Mouse (Mus musculus) intestine, embryonic 15.5 days (tissue): ENCODE results near the gene Slc4a1. TPM values are rescaled to one million over a fixed set of nuclear protein-coding genes. Genes with fewer than 3 reads are reported as not detected.

Experiments used
- ATAC-seq: fragments of 200-750 bp; cut with Nextera tagmentation; 2 replicates; pipeline ENCODE4 v1.8.0; 2017; ENCODE audit warnings: moderate TSS enrichment, moderate library complexity
- H3K27ac ChIP-seq: fragments of 300-500 bp; sonication (generic); 2 replicates; pipeline ENCODE4 v1.5.1; 2015; ENCODE audit warnings: mild to moderate bottlenecking, inconsistent platforms
- H3K27me3 ChIP-seq: fragments of 300-500 bp; sonication (generic); replicated peaks from 2 replicates; pipeline ENCODE4 v1.6.1; 2015; ENCODE audit warnings: inconsistent platforms
- H3K36me3 ChIP-seq: fragments of 300-500 bp; sonication (generic); 2 replicates; pipeline ENCODE4 v1.6.1; 2015; ENCODE audit warnings: inconsistent platforms
- H3K4me1 ChIP-seq: fragments of 300-500 bp; sonication (generic); replicated peaks from 2 replicates; pipeline ENCODE4 v1.6.1; 2015; ENCODE audit warnings: inconsistent platforms
- H3K4me2 ChIP-seq: fragments of 300-500 bp; sonication (generic); replicated peaks from 2 replicates; pipeline ENCODE4 v1.6.1; 2015; ENCODE audit warnings: mild to moderate bottlenecking, inconsistent platforms
- H3K4me3 ChIP-seq: fragments of 300-500 bp; sonication (generic); replicated peaks from 2 replicates; pipeline ENCODE4 v1.5.1; 2015; ENCODE audit warnings: inconsistent platforms
- H3K9ac ChIP-seq: fragments of 300-500 bp; sonication (generic); 2 replicates; pipeline ENCODE4 v1.6.1; 2015; ENCODE audit warnings: inconsistent platforms
- H3K9me3 ChIP-seq: fragments of 300-500 bp; sonication (generic); 2 replicates; pipeline ENCODE4 v1.6.1; 2016; ENCODE audit warnings: inconsistent platforms
- WGBS: fragments of 180-500 bp; shearing (Covaris S2); methylation state at CpG from one replicate; pipeline ENCODE4 v1.1.7; 2015; 5-methylcytosine and 5-hydroxymethylcytosine counted together
- polyA plus RNA-seq: library from polyadenylated mRNA; unstranded; fragments of >200 nt; fragmentation: Nextera tagmentation; extraction: Ambion mirVana; gene quantifications from 2 replicates; pipeline ENCODE4 v1.2.1, GENCODE M21; 2015

Gene Slc4a1
- polyA plus RNA-seq, 1 experiment from 2014 or later, result 15.2 TPM

- Histone ChIP-seq H3K9ac (no peak overlapping the region), H3K9me3 (no peaks in the 10 kb centered on the region), H3K36me3 (peaks cover 33% of the 10 kb centered on the region), H3K27ac (no peak overlapping the region), H3K27me3 (no peaks in the 10 kb centered on the region), H3K4me3 (no peak overlapping the region), H3K4me1 (peaks cover 33% of the 10 kb centered on the region), H3K4me2 (no peak overlapping the region)
- 79% methylated on average over 12 of the region's 12 CpGs for WGBS
- no peak for ATAC-seq
Observed at GRCm38 (mm10) chr11:102314321-102314720, 51.7 kb downstream of the Slc4a1 start.

GRCm38 (mm10) chr11:102312586-102312985 lies 53.4 kb downstream of the Slc4a1 start:
- Histone ChIP-seq H3K27ac (no peak overlapping the region), H3K9me3 (no peaks in the 10 kb centered on the region), H3K4me1 (peaks cover 39% of the 10 kb centered on the region), H3K9ac (no peak overlapping the region), H3K4me3 (no peak overlapping the region), H3K4me2 (no peak overlapping the region), H3K36me3 (peaks cover 39% of the 10 kb centered on the region), H3K27me3 (no peaks in the 10 kb centered on the region)
- ATAC-seq, result no peak
- WGBS, result 78% methylated on average over 6 of the region's 6 CpGs

GRCm38 (mm10) chr11:102311966-102312365 lies 54.0 kb downstream of the Slc4a1 start:
- no peaks in the 10 kb centered on the region for H3K9me3 ChIP-seq
- peaks cover 45% of the 10 kb centered on the region for H3K36me3 ChIP-seq
- H3K4me2 ChIP-seq, result no peak overlapping the region
- no peak for ATAC-seq
- H3K9ac ChIP-seq, result no peak overlapping the region
- no peak overlapping the region for H3K4me3 ChIP-seq
- 85% methylated on average over 4 of the region's 4 CpGs for WGBS
- H3K27me3 ChIP-seq, result no peaks in the 10 kb centered on the region
- H3K27ac ChIP-seq, result no peak overlapping the region
- peaks cover 39% of the 10 kb centered on the region for H3K4me1 ChIP-seq

- 45% methylated on average over 35 of the region's 38 CpGs for WGBS
- H3K9me3 ChIP-seq, result no peaks in the 10 kb centered on the region
- H3K27ac ChIP-seq, result peak overlapping the region; percentile 15; the same call in 1 of the 2 replicates
Observed at GRCm38 (mm10) chr11:102310768-102311695, 55.0 kb downstream of the Slc4a1 start.

GRCm38 (mm10) chr11:102309821-102310617 lies 56.0 kb downstream of the Slc4a1 start:
- ATAC-seq, result 0 out of 2 replicates have a peak, but pooled peaks have one; percentile 13
- no peaks in the 10 kb centered on the region for H3K27me3 ChIP-seq
- H3K4me1 ChIP-seq, result peaks cover 25% of the 10 kb centered on the region
- H3K27ac ChIP-seq, result peak overlapping the region; percentile 65
- peak overlapping the region; percentile 42 for H3K4me3 ChIP-seq
- peak overlapping the region; percentile 71 for H3K4me2 ChIP-seq
- H3K9ac ChIP-seq, result peak overlapping the region; percentile 36; the same call in 1 of the 2 replicates
- H3K9me3 ChIP-seq, result no peaks in the 10 kb centered on the region
- 84% methylated on average over 22 of the region's 22 CpGs for WGBS
- H3K36me3 ChIP-seq, result peaks cover 48% of the 10 kb centered on the region

More at GRCm38 (mm10) chr11:102310768-102311695, 55.0 kb downstream of the Slc4a1 start:
- ATAC-seq, result no peak
- Histone ChIP-seq H3K4me1 (peaks cover 34% of the 10 kb centered on the region), H3K4me3 (no peak overlapping the region), H3K27me3 (no peaks in the 10 kb centered on the region), H3K4me2 (peak overlapping the region; percentile 71), H3K36me3 (peaks cover 50% of the 10 kb centered on the region), H3K9ac (peak overlapping the region; percentile 31)

GRCm38 (mm10) chr11:102308979-102309378 lies 57.0 kb downstream of the Slc4a1 start:
- under 1% methylated on average over 27 of the region's 27 CpGs for WGBS
- H3K9ac ChIP-seq, result peak overlapping the region; percentile 36
- ATAC-seq, result peak; percentile 96
- H3K9me3 ChIP-seq, result no peaks in the 10 kb centered on the region
- H3K36me3 ChIP-seq, result peaks cover 45% of the 10 kb centered on the region
- H3K4me3 ChIP-seq, result peak overlapping the region; percentile 42
- H3K4me1 ChIP-seq, result peaks cover 25% of the 10 kb centered on the region
- peak overlapping the region; percentile 71 for H3K4me2 ChIP-seq
- peak overlapping the region; percentile 65 for H3K27ac ChIP-seq
- H3K27me3 ChIP-seq, result no peaks in the 10 kb centered on the region

GRCm38 (mm10) chr11:102308104-102308503 lies 57.9 kb downstream of the Slc4a1 start:
- WGBS, result 83% methylated on average over 9 of the region's 9 CpGs

GRCm38 (mm10) chr11:102305359-102305758 lies 60.6 kb downstream of the Slc4a1 start:
- no peak for ATAC-seq
- 68% methylated on average over 3 of the region's 3 CpGs for WGBS

More at GRCm38 (mm10) chr11:102308104-102308503, 57.9 kb downstream of the Slc4a1 start:
- peaks cover 36% of the 10 kb centered on the region for H3K36me3 ChIP-seq
- no peak overlapping the region for H3K9ac ChIP-seq
- H3K4me2 ChIP-seq, result no peak overlapping the region
- H3K4me3 ChIP-seq, result no peak overlapping the region
- no peak overlapping the region for H3K27ac ChIP-seq
- no peak for ATAC-seq
- H3K9me3 ChIP-seq, result no peaks in the 10 kb centered on the region
- peaks cover 25% of the 10 kb centered on the region for H3K4me1 ChIP-seq
- no peaks in the 10 kb centered on the region for H3K27me3 ChIP-seq

GRCm38 (mm10) chr11:102304141-102304540 lies 61.9 kb downstream of the Slc4a1 start:
- peaks cover 4% of the 10 kb centered on the region for H3K4me1 ChIP-seq
- no peak for ATAC-seq
- H3K9ac ChIP-seq, result no peak overlapping the region
- no peak overlapping the region for H3K4me2 ChIP-seq
- no peaks in the 10 kb centered on the region for H3K9me3 ChIP-seq
- H3K27me3 ChIP-seq, result no peaks in the 10 kb centered on the region
- WGBS, result 46% methylated on average over 2 of the region's 2 CpGs
- H3K27ac ChIP-seq, result no peak overlapping the region
- peaks cover 17% of the 10 kb centered on the region for H3K36me3 ChIP-seq
- no peak overlapping the region for H3K4me3 ChIP-seq

More at GRCm38 (mm10) chr11:102305359-102305758, 60.6 kb downstream of the Slc4a1 start:
- Histone ChIP-seq H3K9me3 (no peaks in the 10 kb centered on the region), H3K27me3 (no peaks in the 10 kb centered on the region), H3K36me3 (peaks cover 17% of the 10 kb centered on the region), H3K27ac (no peak overlapping the region), H3K4me2 (no peak overlapping the region), H3K9ac (no peak overlapping the region), H3K4me3 (no peak overlapping the region), H3K4me1 (peaks cover 15% of the 10 kb centered on the region)

GRCm38 (mm10) chr11:102299839-102300238 lies 66.2 kb downstream of the Slc4a1 start:
- no peak overlapping the region for H3K4me2 ChIP-seq
- ATAC-seq, result no peak
- no peaks in the 10 kb centered on the region for H3K36me3 ChIP-seq
- H3K9ac ChIP-seq, result no peak overlapping the region
- H3K27ac ChIP-seq, result no peak overlapping the region
- H3K9me3 ChIP-seq, result no peaks in the 10 kb centered on the region
- 17% methylated on average over 1 of the region's 1 CpGs for WGBS
- no peaks in the 10 kb centered on the region for H3K27me3 ChIP-seq
- peaks cover 5% of the 10 kb centered on the region; the same call in 1 of the 2 replicates for H3K4me1 ChIP-seq
- H3K4me3 ChIP-seq, result no peak overlapping the region
